Mouse (Mus musculus) ES-CJ7 (cell line): ENCODE measurements around the gene Hecw2.

Experiments used
- DNase-seq: peaks from one replicate; pipeline ENCODE4 v3.0.0; 2011; ENCODE audit warnings: low read depth, low spot score

The Hecw2 gene

DNA sequence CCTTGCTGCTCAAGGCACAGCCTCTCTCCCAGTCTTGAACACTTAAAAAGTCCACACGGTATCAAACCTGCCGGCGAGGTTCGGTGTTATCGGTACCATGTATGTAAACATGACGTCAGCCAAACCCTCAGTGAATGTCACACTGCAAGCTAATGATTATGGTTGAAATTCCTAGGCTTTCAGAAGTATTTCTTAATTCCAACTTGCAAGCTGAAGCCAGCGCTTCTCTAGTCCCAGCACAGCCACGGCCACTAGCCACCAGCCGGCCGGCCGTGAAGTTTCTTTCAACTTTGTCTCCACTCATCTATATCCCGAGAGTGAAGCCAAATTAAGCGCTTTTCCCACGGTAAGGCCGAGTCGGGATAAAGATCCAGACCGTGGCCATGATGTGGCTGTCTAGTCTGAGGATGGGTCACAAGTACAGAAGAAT lies 410.7 kb downstream of the Hecw2 start:
- DNase-seq, result peak; percentile 36

DNA sequence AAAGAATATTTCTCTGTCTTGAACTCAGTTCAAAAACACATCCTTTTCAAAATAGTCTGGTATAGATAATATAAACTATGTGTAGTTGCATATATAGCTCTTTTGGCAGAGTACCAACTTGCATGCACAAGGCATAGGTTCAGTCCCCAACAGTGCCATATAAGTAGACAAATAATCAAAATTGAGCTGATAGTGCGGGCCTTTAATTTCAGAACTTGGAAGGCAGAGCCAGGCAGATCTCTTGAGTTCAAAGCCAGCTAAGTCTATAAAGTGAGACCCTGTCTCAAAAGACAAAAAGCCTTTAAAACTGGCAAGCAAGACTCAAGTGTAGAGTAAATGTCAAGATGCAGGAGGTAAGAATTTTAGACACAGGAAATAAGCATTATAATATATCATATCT lies 412.0 kb downstream of the Hecw2 start:
- DNase-seq, result no peak

DNA sequence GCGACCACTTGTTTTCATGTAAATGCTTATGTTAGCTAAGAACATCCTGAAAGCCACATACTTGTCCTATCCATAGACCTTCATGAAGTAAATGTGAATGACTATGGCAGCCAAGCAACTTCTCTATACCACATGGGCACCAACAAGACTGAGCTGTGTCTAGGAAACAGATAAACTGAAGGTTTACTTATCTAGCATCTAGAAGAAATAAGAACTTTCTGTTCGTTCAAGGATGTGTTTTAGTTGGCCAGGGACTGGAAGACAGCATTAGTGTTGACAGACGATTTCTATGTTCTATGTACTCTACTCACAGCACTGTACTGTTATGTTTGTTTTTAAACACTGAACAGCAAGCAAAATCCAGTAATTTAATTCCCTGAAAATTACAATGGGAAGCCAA lies 412.9 kb downstream of the Hecw2 start:
- DNase-seq, result no peak

DNA sequence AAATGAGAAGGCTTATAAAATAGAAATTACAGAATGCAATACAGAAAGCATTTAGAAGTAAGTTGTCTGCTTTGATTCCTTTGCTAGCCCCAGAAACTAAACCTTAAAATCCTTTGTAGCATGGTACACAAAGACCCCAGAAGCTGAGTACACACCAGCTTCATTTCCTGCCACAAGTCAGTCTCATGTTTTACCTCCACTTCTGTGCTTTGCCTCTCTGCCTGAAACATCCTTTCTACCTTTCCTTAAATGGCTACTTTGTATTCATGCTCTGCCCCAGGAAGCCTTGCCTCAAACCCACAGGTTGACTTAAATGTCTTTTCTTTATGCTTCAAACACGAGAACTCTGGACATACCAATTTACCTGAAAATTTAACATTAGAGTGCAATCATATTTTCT lies 413.7 kb downstream of the Hecw2 start:
- no peak for DNase-seq

DNA sequence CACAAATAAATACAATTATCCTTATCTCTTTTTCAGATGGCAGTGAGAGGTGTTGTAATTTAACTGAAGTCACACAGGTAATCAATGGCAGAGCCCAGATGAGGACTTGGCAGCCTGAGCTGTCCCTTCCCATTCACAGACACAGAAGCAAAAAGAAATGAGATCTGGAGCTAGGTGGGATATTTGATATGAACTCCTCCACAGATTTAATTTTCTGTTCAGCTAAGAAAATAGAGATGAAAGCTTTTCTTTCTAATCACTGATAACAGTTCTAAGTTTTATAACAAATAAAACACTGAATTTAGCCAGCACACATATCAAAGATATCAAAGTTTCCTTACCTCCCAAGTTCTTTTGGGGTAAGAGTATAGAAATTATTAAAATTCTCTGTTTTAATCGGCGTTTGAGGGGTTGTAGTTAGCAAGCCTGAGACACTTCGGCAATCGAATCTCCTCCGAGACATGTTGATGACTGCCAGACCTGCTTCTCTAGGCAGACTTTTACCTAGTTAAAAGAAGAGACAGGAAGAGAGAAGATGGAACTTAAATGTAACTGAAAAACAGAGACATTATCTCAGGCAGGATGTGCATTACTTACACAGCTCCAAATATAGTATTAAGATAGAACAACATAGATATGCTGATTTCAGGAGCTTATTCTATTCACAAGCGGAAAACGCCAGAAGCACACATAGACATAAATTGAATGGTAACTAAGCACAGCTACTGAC lies 418.6 kb downstream of the Hecw2 start:
- DNase-seq, result no peak

DNA sequence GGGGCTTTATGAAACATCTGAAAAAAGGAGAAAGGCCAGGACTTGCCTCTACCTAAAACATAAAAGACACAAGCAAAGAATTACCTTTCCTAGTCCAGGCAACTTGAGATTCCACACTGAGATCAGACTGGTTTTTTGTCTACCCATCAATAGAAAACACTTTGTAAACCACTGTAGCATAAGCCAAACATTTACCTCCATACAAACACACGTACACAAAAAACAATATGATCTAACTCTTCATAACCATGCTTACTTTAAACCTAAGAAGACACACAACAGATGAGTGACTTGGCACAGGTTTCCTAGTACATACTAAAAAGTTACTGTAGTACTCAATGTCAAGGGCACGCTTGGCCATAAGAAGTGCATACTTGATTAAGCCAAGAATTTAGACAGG lies 419.4 kb downstream of the Hecw2 start:
- DNase-seq, result no peak

DNA sequence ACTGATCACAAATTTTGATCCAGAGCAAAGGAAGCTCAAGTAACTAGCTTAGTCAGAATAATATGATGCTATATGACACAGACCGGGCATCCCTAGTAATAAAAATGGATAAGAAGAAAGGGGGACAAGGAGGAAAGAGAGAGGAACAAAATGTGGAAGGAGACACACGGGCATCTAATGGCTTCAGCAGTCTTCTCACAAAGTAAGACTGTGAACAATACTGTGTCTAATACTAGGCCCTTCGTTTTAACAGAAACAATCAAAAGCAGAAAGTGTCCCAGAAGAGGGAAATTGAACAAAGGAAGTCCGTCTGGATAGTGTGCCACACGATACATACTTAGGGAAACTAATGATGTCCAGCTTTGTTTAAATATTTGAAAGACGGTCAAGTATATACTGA lies 419.9 kb downstream of the Hecw2 start:
- no peak for DNase-seq

DNA sequence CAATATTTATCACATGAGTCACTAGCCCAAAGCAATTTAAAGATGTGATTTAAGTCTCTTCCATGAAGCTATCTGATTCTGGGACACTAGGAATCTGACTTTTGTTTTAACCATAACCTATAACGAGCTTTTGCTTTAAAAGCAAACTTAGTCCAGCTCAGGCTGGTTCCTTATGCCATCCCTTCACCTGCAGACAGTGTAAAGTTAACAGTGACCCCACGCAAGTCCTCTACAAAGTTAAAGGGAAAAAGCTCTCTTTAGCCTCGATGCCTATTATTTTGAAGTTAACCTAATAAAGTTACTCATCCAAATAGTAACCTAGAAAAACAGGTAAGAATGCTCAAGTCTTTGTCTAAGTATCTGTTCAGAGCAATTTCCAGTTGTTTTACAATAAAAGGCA lies 420.4 kb downstream of the Hecw2 start:
- DNase-seq, result no peak

DNA sequence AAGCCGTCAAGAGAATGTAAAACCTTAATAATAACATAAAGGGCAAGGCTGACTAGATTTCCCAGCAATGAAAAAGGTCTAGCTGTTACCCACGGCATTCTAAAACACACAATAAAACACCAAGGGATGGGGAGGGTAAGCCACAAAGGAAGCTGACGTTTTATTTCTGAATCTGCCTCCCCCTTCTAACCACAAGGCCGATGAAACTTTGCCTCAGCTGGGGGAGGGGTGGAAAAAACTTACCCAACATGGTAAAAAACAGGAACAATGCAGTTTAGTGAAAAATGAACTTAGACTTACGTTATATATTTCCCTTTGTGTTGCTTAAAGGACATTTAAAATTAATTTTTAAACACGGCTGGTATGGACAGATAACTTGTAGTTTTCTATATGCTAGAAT lies 421.0 kb downstream of the Hecw2 start:
- no peak for DNase-seq

DNA sequence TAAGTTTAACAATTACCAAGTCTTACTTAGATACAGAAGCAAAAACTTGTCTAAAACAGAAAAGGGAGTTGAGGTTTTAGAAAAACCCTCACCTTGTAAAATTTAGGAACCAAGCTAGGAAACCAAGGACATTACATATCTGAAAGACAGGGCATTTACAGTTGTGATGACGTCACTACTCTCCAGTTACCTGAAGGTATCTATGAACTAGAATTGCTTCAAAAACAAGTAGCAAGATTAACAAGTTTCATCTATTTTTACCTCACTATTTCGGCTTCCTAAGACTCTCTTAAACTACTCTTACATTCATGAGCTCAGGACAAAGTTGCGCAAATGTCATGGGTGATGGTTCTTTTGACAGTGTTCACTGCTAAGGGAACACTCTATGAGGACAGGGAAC lies 422.0 kb downstream of the Hecw2 start:
- DNase-seq, result no peak

DNA sequence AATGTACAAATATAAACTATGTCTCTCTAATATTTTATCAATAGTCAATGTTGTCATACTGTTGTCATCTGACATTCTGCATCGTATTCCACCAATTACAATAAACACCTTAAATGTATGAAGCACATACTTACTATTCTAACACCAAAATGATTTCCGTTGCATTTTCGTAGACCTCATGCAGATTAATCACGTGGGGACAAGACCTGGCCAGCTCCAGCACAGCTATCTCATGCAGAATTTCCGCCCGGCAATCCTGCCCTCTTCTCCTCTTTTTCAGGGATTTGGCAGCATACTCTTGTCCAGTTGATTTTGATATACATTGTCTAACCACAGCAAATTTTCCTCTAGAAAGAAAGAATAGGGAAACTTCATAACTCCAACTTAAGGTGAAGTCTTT lies 423.5 kb downstream of the Hecw2 start:
- no peak for DNase-seq

DNA sequence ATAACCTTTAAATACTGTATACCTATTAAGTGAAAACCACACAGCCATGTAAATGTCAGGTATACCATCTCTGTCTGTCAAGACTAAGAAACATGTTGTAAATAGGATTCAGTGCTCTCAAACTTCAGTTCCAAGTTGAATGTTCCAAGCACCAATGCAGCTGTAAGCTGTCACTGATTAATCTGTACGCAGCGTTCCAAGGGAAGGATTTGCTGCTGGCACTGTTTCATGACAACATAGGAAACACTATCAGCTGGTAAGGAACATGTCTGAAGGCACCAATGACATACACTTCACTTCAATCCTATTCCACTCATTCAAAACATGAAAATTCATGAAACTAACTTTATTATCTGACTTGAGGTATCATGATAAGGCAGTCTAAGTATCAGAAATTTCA lies 428.9 kb downstream of the Hecw2 start:
- no peak for DNase-seq

DNA sequence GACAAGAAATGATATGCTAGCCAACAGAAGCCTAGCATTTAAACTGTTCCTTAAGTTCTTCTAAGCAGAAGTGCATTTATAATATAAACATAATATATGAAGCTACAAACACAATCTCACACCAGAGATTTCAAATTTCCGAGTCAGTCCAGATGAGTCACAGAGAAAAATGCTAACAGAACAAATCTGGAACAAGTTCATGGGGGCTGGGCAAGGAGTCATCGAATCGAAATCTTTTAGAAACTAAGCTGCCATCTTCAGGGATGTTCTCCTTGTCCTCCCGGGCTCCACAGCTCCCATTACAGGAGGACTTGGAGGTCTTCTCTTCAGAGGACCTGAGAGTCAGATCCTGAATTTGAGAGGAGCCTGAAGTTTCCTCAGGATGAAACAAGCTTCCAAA lies 437.7 kb downstream of the Hecw2 start:
- no peak for DNase-seq
